Mouse (Mus musculus): ENCODE results near the gene Fbll1.
"Not testable (repeated sequence)": the region's sequence is repeated elsewhere in the genome, so short reads cannot be mapped to it uniquely, and the experiment has no call there.

Fbll1 gene

GRCm38 (mm10) chr11:35798874-35799273 lies at the start of gene Fbll1:
TSS of gene Fbll1 (minus strand) at chr11:35798884.
- peak; percentile 87 for DNase-seq

GRCm38 (mm10) chr11:35844299-35844698 lies 45.6 kb upstream of the Fbll1 start:
- DNase-seq = no peak

GRCm38 (mm10) chr11:35842560-35842959 lies 43.9 kb upstream of the Fbll1 start:
- DNase-seq = not testable (repeated sequence)

GRCm38 (mm10) chr11:35841738-35842325 lies 43.1 kb upstream of the Fbll1 start:
- DNase-seq = no peak

- not testable (repeated sequence) for DNase-seq
These were observed 42.1 kb upstream of the Fbll1 start for GRCm38 (mm10) chr11:35840806-35841205.

GRCm38 (mm10) chr11:35840282-35840681 lies 41.6 kb upstream of the Fbll1 start:
- DNase-seq = no peak

- DNase-seq = peak; percentile 94
These were observed 40.0 kb upstream of the Fbll1 start for GRCm38 (mm10) chr11:35838345-35839338.

GRCm38 (mm10) chr11:35837156-35838126 lies 38.8 kb upstream of the Fbll1 start:
- no peak for DNase-seq

GRCm38 (mm10) chr11:35834022-35834760 lies 35.5 kb upstream of the Fbll1 start, which contains the start of gene Rars:
TSS of gene Rars (minus strand) at chr11:35834506.
- peak; percentile 95 for DNase-seq

GRCm38 (mm10) chr11:35833270-35833669 lies 34.6 kb upstream of the Fbll1 start:
- no peak for DNase-seq

GRCm38 (mm10) chr11:35832139-35832538 lies 33.5 kb upstream of the Fbll1 start:
- DNase-seq = no peak

- no peak for DNase-seq
These were observed 29.0 kb upstream of the Fbll1 start for GRCm38 (mm10) chr11:35827714-35828113.

- DNase-seq = no peak
These were observed 17.6 kb upstream of the Fbll1 start for GRCm38 (mm10) chr11:35816316-35816715.

- no peak for DNase-seq
These were observed 12.8 kb upstream of the Fbll1 start for GRCm38 (mm10) chr11:35811458-35811857.

GRCm38 (mm10) chr11:35801332-35801731 lies 2.6 kb upstream of the Fbll1 start:
- no peak for DNase-seq

GRCm38 (mm10) chr11:35798495-35798820 lies 226 bp downstream of the Fbll1 start:
- DNase-seq = peak; percentile 7

GRCm38 (mm10) chr11:35797751-35798494 lies 761 bp downstream of the Fbll1 start:
- DNase-seq = no peak

GRCm38 (mm10) chr11:35792800-35793199 lies 5.9 kb downstream of the Fbll1 start:
- DNase-seq = not testable (repeated sequence)

- no peak for DNase-seq
These were observed 10.2 kb downstream of the Fbll1 start for GRCm38 (mm10) chr11:35788443-35788842.

- DNase-seq = no peak
These were observed 14.1 kb downstream of the Fbll1 start for GRCm38 (mm10) chr11:35784537-35784936.

GRCm38 (mm10) chr11:35784002-35784401 lies 14.7 kb downstream of the Fbll1 start:
- no peak for DNase-seq

Data from kidney, postnatal 10 days (tissue).